Mouse (Mus musculus): ENCODE data around the gene Vti1a.

GRCm38 (mm10) chr19:55520236-55520635 lies 204.1 kb downstream of the Vti1a start:
- no peak for TF ChIP-seq HCFC1 (IDR thresholded peaks at IDR 0.05; ENCODE audit: borderline replicate concordance, insufficient read depth, low read length)
- TF ChIP-seq ZC3H11A (IDR thresholded peaks at IDR 0.05; ENCODE audit: borderline replicate concordance, low read depth, low read length): no peak

Measured in ES-E14 (cell line).